Mouse (Mus musculus) T-cell, adult 2 months (primary cell): Measurements from ENCODE around the gene Olfr1537.

ENCODE experiments used
- DNase-seq: peaks from one replicate; pipeline ENCODE4 v3.0.0; 2022; ENCODE audit warnings: low spot score

The Olfr1537 gene

GRCm38 (mm10) chr9:39249894-39250293 is at the start of gene Olfr1537:
Gene Olfr1537 (minus strand): TSS chr9:39249994.
- DNase-seq, result no peak

GRCm38 (mm10) chr9:39287136-39287535 is 37.3 kb upstream of the Olfr1537 start:
- no peak for DNase-seq

- DNase-seq, result no peak
These were observed 26.9 kb upstream of the Olfr1537 start, which contains the start of gene Olfr945 for GRCm38 (mm10) chr9:39276718-39277117. Gene Olfr945 (minus strand): TSS chr9:39276818.

GRCm38 (mm10) chr9:39201620-39202019 is 48.2 kb downstream of the Olfr1537 start, which contains the start of gene Olfr944:
Gene Olfr944 (plus strand): TSS chr9:39201920.
- no peak for DNase-seq
